Mouse (Mus musculus): ENCODE measurements around the gene Hist1h3f.
"Not testable (repeated sequence)": the region's sequence is repeated elsewhere in the genome, so short reads cannot be mapped to it uniquely, and the experiment has no call there.

- not testable (repeated sequence) for TF ChIP-seq CTCF, EP300 (IDR thresholded peaks at IDR 0.05; ENCODE audit: low read depth)
These were observed 32.0 kb downstream of the Hist1h3f start for GRCm38 (mm10) chr13:23575864-23576313.
